Mouse (Mus musculus): ENCODE data around the gene Abhd17c. TPM values are rescaled to one million over a fixed set of nuclear protein-coding genes. Genes with fewer than 3 reads are reported as not detected.

Abhd17c gene
- 93.6 TPM for polyA plus RNA-seq (2017; shearing (Covaris generic))

DNA sequence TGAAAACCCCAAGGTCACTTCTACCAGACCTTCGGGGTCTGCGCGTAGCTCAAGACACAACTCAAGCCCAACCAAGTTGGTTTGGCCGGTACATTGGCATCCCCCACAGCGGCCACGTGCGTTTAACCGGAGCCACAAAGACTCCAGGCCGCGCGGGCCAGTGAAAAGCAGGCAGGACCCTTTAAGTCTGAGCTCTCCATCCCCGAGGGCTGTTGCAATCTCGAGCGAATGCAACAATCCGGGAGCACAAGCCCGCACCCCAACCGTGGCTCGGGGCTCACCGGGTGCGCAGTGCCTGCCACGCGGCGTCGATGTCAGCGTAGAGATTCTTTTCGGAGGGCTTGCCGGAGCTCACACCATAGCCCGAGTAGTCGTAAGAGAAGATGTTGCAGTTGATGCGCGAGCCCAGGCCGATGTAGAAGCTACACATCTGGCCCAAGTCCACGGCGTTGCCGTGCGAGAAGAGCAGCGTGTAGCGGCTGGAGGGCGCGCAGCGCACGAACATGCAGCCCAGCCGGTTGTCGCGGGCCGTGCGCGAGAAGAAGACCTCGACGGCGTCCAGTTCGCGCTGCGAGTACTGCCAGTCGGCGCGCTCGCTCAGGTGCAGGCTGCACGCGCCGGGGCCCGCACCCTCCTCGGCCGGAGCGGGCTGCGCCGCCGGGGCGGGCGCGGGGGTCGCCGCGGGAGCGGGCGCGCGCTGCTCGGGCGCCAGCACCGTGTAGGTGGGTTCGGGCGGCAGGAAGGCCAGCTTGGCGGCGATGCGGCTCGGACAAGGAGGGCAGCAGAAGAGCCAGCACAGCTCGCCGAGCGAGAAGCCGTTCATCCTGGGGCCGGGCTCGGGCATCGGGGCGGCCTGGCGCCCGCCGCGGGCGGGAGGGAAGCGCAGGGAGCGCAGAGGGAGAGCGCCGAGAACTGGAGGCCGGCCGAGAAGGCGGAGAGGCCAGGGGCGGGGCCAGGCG, at the start of gene Abhd17c:
Gene Abhd17c (minus strand): TSS at position 893 of the 959 bp plus-strand sequence.

DNA sequence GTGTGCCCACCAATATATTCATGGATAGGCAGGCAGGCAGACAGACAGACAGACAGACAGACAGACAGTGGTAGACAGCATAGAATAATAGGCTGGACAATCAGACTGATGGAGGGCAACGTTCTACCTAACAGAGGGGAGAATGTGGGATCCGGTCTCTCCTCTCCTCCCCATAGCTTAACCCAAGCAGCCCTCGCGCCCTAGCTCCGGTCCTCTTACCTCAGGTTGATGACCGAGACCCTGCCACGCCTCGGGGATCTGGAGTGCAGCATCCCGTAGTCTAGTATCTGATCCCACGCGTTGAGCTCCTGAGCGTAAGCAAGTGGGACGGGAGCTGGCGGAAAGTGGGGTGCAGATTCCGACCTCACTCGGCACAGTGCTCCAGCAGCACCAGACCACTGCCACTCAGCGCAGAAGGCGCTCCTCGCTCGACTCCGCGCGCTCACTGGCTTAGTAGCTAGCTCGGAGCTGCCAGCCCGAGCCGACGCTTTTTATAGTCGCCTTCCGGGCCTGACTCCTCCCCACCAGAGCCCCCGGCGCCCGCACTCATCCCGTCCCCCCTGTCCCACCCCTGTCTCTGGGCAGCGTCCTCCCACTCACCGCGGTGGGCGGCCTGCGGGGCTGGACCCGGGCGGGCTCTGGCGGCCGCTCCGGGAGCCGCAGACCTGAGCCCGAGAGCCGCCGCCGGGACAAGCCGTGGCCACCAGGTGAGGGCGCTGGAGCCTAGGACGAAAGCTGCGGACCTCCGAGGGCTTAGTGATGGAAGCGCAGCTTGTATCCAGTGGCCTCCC, 65.5 kb downstream of the Abhd17c start, which contains the start of gene Cemip:
Gene Cemip (minus strand): TSS at position 464 of the 791 bp plus-strand sequence.

Other genes starting within 250 kb of the Abhd17c start
- 0.12 TPM for gene Cemip, start 65.4 kb downstream of the Abhd17c start, polyA plus RNA-seq (2017; shearing (Covaris generic))